Mouse (Mus musculus) erythroblast, adult 5-6 weeks (primary cell): ENCODE measurements around the gene Hes1. TPM values are rescaled to one million over a fixed set of nuclear protein-coding genes. Genes with fewer than 3 reads are reported as not detected.

Source experiments
- ATAC-seq: replicated peaks from 2 replicates; pipeline ENCODE4 v1.8.0; 2016; ENCODE audit warnings: moderate number of reproducible peaks, mild to moderate bottlenecking, moderate TSS enrichment, inconsistent platforms; ENCODE audit not compliant: poor library complexity, low FRiP score, severe bottlenecking
- total RNA-seq, 2 experiments: library from RNA; stranded (forward) in 1 of 2; stranded (reverse) in 1 of 2; fragments of 150-400 nt in 1 of 2; fragments of 200-764, 138-1000 nt in 1 of 2; gene quantifications; 2 replicates each; pipeline versions ENCODE4 v1.2.3 to v1.2.4; 2015 to 2017; ENCODE audit warnings: low replicate concordance in 2 of 2

The Hes1 gene
- not detected in 2 replicates for total RNA-seq (2015; ENCODE audit: low replicate concordance)
- total RNA-seq (2017; ENCODE audit: low replicate concordance): 0.26 and 10.9 TPM in 2 replicates

- ATAC-seq: no peak
These were observed at the start of gene Hes1 for GRCm38 (mm10) chr16:30063984-30064453. Hes1 (plus strand) TSS chr16:30064384.

GRCm38 (mm10) chr16:30016064-30016463 is 48.1 kb upstream of the Hes1 start:
- no peak for ATAC-seq

- no peak for ATAC-seq
These were observed 44.1 kb upstream of the Hes1 start for GRCm38 (mm10) chr16:30020124-30020523.

- no peak for ATAC-seq
These were observed 41.8 kb upstream of the Hes1 start for GRCm38 (mm10) chr16:30022352-30022751.

- ATAC-seq: no peak
These were observed 41.0 kb upstream of the Hes1 start for GRCm38 (mm10) chr16:30022890-30023797.

- ATAC-seq: no peak
These were observed 39.4 kb upstream of the Hes1 start for GRCm38 (mm10) chr16:30024681-30025262.

GRCm38 (mm10) chr16:30028184-30028583 is 36.0 kb upstream of the Hes1 start:
- ATAC-seq: no peak

GRCm38 (mm10) chr16:30029264-30030003 is 34.8 kb upstream of the Hes1 start:
- no peak for ATAC-seq

GRCm38 (mm10) chr16:30032326-30032904 is 31.8 kb upstream of the Hes1 start:
- ATAC-seq: no peak

GRCm38 (mm10) chr16:30033390-30033789 is 30.8 kb upstream of the Hes1 start:
- no peak for ATAC-seq

GRCm38 (mm10) chr16:30034001-30034400 is 30.2 kb upstream of the Hes1 start:
- ATAC-seq: no peak

GRCm38 (mm10) chr16:30034521-30034920 is 29.7 kb upstream of the Hes1 start:
- ATAC-seq: no peak

GRCm38 (mm10) chr16:30034979-30035440 is 29.2 kb upstream of the Hes1 start:
- ATAC-seq: no peak

- no peak for ATAC-seq
These were observed 28.1 kb upstream of the Hes1 start for GRCm38 (mm10) chr16:30036104-30036503.

- no peak for ATAC-seq
These were observed 25.3 kb upstream of the Hes1 start for GRCm38 (mm10) chr16:30038663-30039593.

- no peak for ATAC-seq
These were observed 24.3 kb upstream of the Hes1 start for GRCm38 (mm10) chr16:30039841-30040240.

- no peak for ATAC-seq
These were observed 21.3 kb upstream of the Hes1 start for GRCm38 (mm10) chr16:30042859-30043258.

- no peak for ATAC-seq
These were observed 18.6 kb upstream of the Hes1 start for GRCm38 (mm10) chr16:30045615-30046014.

- ATAC-seq: no peak
These were observed 17.2 kb upstream of the Hes1 start for GRCm38 (mm10) chr16:30047010-30047409.
